Comparison of ENCODE assay signal across 18 mouse cellular contexts in the genomic region with DNA sequence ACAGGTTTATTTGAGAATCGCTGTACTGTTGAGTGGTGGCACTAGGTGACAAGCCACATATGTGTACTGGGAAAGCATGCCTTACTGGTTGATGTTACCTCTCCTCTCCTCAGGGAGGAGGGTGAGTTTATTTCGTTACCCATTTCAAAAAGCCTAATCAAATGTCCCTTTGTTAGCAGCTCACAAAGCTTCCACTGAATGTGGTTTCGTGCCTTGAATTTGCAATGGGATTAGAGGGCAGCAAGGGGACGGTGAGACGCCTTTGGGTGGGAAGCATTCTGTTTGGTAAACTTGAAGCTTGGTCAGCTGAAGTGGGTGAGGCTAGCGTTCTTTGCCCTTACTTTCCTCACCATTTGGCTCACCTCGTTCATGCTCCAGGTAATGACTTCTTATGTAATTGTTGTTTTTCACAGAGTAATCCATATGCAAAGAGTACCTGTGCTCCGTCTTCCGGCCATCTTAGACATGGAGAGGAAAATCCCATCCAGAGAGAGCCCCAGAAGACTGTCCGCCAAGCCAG. TPM values are rescaled to one million over a fixed set of nuclear protein-coding genes. Genes with fewer than 3 reads are reported as not detected.
DNase-seq lines count a peak whose midpoint lies in the region; ATAC-seq and TF ChIP-seq lines count a peak whose summit lies in the region.
"Had no signal": no experiment of that assay in that cellular context is flagged by ENCODE, and none has a peak within 500 bp of the region (broad histone marks: within the 10 kb centered on the region; RNA-seq: fewer than 3 reads in every experiment).

No protein-coding gene starts in this region.

- peaks cover 6% of the 10 kb centered on the region; the same call in 1 of the 2 replicates for H3K36me3 ChIP-seq in midbrain, embryonic 11.5 days (ENCODE audit: control insufficient read depth, insufficient read depth, low read length)
- peaks cover 58% of the 10 kb centered on the region for H3K36me3 ChIP-seq in midbrain, embryonic 10.5 days
- peaks cover 42% of the 10 kb centered on the region for H3K36me3 ChIP-seq in midbrain, embryonic 13.5 days

- no peak for ATAC-seq in midbrain, embryonic 11.5 days (ENCODE audit: low FRiP score)
- no peak for ATAC-seq in midbrain, embryonic 13.5 days
- ATAC-seq: hindbrain, embryonic 16.5 days had no signal

- H3K27me3 ChIP-seq in midbrain, embryonic 11.5 days (ENCODE audit: control insufficient read depth, insufficient read depth, low read length) = no peaks in the 10 kb centered on the region
- H3K27me3 ChIP-seq in midbrain, embryonic 10.5 days (ENCODE audit: low read depth, poor library complexity, severe bottlenecking) = no peaks in the 10 kb centered on the region
- H3K27me3 ChIP-seq in midbrain, embryonic 13.5 days = no peaks in the 10 kb centered on the region
- H3K27me3 ChIP-seq: limb, embryonic 15.5 days had no signal

- 75% methylated on average over 10 of the region's 10 CpGs for WGBS in midbrain, embryonic 11.5 days
- WGBS in midbrain, embryonic 10.5 days = 83% methylated on average over 10 of the region's 10 CpGs
- 59% methylated on average over 10 of the region's 10 CpGs for WGBS in midbrain, embryonic 13.5 days

- peaks cover 15% of the 10 kb centered on the region for H3K4me1 ChIP-seq in midbrain, embryonic 11.5 days (ENCODE audit: control insufficient read depth, insufficient read depth, low read length)
- peaks cover 42% of the 10 kb centered on the region for H3K4me1 ChIP-seq in midbrain, embryonic 10.5 days
- peaks cover 43% of the 10 kb centered on the region for H3K4me1 ChIP-seq in midbrain, embryonic 13.5 days (replicated peaks)

- H3K4me2 ChIP-seq in midbrain, embryonic 11.5 days = no peak overlapping the region
- no peak overlapping the region for H3K4me2 ChIP-seq in midbrain, embryonic 13.5 days (replicated peaks)
- H3K4me2 ChIP-seq: limb, embryonic 15.5 days had no signal

- intact Hi-C loops in gastrocnemius, adult 2 months (cut with DNase I) = no loop called here
- intact Hi-C loops in gastrocnemius, postnatal 14 days (cut with DNase I; ENCODE audit: low total_unique reads) = no loop called here

- no peaks in the 10 kb centered on the region for H3K9me3 ChIP-seq in midbrain, embryonic 11.5 days (ENCODE audit: control insufficient read depth, low read length)
- H3K9me3 ChIP-seq in midbrain, embryonic 10.5 days (replicated peaks) = no peaks in the 10 kb centered on the region
- H3K9me3 ChIP-seq in midbrain, embryonic 13.5 days = no peaks in the 10 kb centered on the region
- H3K9me3 ChIP-seq: limb, embryonic 15.5 days had no signal

- no peak for TF ChIP-seq CTCF in gastrocnemius, adult 2 months (IDR thresholded peaks at IDR 0.05)

- H3K9ac ChIP-seq in midbrain, embryonic 11.5 days (ENCODE audit: low read length) = no peak overlapping the region
- H3K9ac ChIP-seq in midbrain, embryonic 13.5 days (replicated peaks) = no peak overlapping the region
- H3K9ac ChIP-seq: limb, embryonic 15.5 days had no signal

- no peak overlapping the region for H3K4me3 ChIP-seq in gastrocnemius, adult 2 months
- no peak overlapping the region for H3K4me3 ChIP-seq in midbrain, embryonic 11.5 days (ENCODE audit: low read depth, low read length)
- H3K4me3 ChIP-seq in midbrain, embryonic 10.5 days = no peak overlapping the region
- H3K4me3 ChIP-seq in midbrain, embryonic 13.5 days (replicated peaks) = no peak overlapping the region
- H3K4me3 ChIP-seq: limb, embryonic 15.5 days had no signal

- DNase-seq in gastrocnemius, adult 2 months = no peak
- DNase-seq in gastrocnemius, postnatal 14 days = no peak
- peak; percentile 82 for DNase-seq in midbrain, embryonic 11.5 days (ENCODE audit: low spot score, missing footprints)
- DNase-seq in midbrain, embryonic 10.5 days (ENCODE audit: low spot score) = no peak
- no peak for DNase-seq in ovary, postnatal 14 days (ENCODE audit: low spot score)
- no peak for DNase-seq in spleen, adult 18-20 months
- DNase-seq: adrenal gland, postnatal 10 days; B cell, adult 2 months; cerebellum, postnatal 10 days; gastrocnemius, postnatal 10 days; heart, postnatal 10 days; kidney, adult 18-20 months; kidney, postnatal 10 days; lung, adult 18-20 months; thymus, postnatal 4 days had no signal

- peak overlapping the region; percentile 53 for H3K27ac ChIP-seq in gastrocnemius, adult 2 months
- no peak overlapping the region for H3K27ac ChIP-seq in midbrain, embryonic 11.5 days (ENCODE audit: low read depth, low read length)
- H3K27ac ChIP-seq in midbrain, embryonic 10.5 days (replicated peaks) = no peak overlapping the region; the same call in 1 of the 2 replicates
- H3K27ac ChIP-seq in midbrain, embryonic 13.5 days = peak overlapping the region; percentile 57
- H3K27ac ChIP-seq: limb, embryonic 15.5 days had no signal

RNA-seq across cellular contexts. Expression of a gene that starts 5.5 kb away (rescaled TPM):
- 10 to 100 TPM; 32.2 to 33.8 TPM for total RNA-seq in gastrocnemius, adult 2 months (2021)
- 10 to 100 TPM; 20.2 to 20.3 TPM for total RNA-seq in gastrocnemius, postnatal 14 days (2021)
- 37.9 and 38.4 TPM in 2 replicates for polyA plus RNA-seq in midbrain, embryonic 11.5 days (2014; fragmentation: Nextera tagmentation; extraction: Ambion mirVana)
- polyA plus RNA-seq in midbrain, embryonic 10.5 days (2016; fragmentation: Nextera tagmentation; extraction: Ambion mirVana) = 33.2 and 35.5 TPM in 2 replicates
- 49.8 and 51.2 TPM in 2 replicates for polyA plus RNA-seq in midbrain, embryonic 13.5 days (2015; fragmentation: Nextera tagmentation; extraction: Ambion mirVana)

RNA-seq across cellular contexts. Expression of a gene that starts 37.8 kb away (rescaled TPM):
- not detected for total RNA-seq in gastrocnemius, adult 2 months (2021)
- total RNA-seq in gastrocnemius, postnatal 14 days (2021) = not detected
- 0.41 and 0.51 TPM in 2 replicates for polyA plus RNA-seq in midbrain, embryonic 11.5 days (2014; fragmentation: Nextera tagmentation; extraction: Ambion mirVana)
- polyA plus RNA-seq in midbrain, embryonic 10.5 days (2016; fragmentation: Nextera tagmentation; extraction: Ambion mirVana) = 0.15 and 0.24 TPM in 2 replicates
- polyA plus RNA-seq in midbrain, embryonic 13.5 days (2015; fragmentation: Nextera tagmentation; extraction: Ambion mirVana) = 6.0 and 7.1 TPM in 2 replicates
- total RNA-seq: gastrocnemius, postnatal 10 days; heart, postnatal 10 days had no signal
- polyA plus RNA-seq: limb, embryonic 15.5 days had no signal

Comparison
In these comparisons a context has a peak if more than half of its experiments do, and no peak if none do; other contexts are left out.
1. H3K27ac ChIP-seq: peak in gastrocnemius, adult 2 months (single experiment) and midbrain, embryonic 13.5 days (single experiment); none in midbrain, embryonic 11.5 days (single experiment) and midbrain, embryonic 10.5 days (single experiment).